Mouse (Mus musculus) heart, adult 2 months (tissue): ENCODE measurements around the gene Btg3.

Experiments
- CTCF ChIP-seq: fragments of 200-600 bp; IDR thresholded peaks from 2 replicates; pipeline ENCODE4 v1.8.1; 2022; ENCODE audit warnings: antibody characterized with exemption, mild to moderate bottlenecking, moderate library complexity
- EP300 ChIP-seq: fragments of 200-500 bp; IDR thresholded peaks from 2 replicates; pipeline ENCODE4 v1.6.1; 2011; ENCODE audit warnings: low read depth, low read length, control low read depth; ENCODE audit not compliant: insufficient read depth
- POLR2A ChIP-seq: fragments of 200-500 bp; IDR thresholded peaks from 2 replicates; pipeline ENCODE4 v1.6.1; 2011; ENCODE audit warnings: mild to moderate bottlenecking, low read depth, low read length, control low read depth; ENCODE audit not compliant: insufficient read depth

DNA sequence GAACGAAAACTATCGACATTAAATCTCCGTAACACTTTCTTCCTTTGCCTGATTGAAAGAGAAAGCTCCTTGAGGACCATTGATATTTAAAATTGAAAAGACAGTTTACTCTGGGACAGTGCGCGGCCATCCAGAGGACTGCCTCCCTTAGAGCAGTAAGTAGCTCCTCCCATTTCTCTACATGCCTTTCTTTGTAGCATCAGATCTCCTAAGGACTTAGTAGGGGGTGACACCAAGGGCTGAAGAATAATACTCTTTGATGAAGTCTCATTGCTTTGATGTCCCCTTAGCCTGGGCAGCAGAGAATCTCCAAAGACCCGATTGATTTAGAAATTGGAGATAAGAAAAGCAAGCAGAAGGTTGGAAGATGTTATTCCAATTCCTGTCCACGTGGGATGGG lies 55.4 kb downstream of the Btg3 start:
- no peak for TF ChIP-seq CTCF
- no peak for TF ChIP-seq POLR2A
- no peak for TF ChIP-seq EP300
